Mouse (Mus musculus) small intestine, adult 2 months (tissue): ENCODE measurements around the gene Camta1.

Source experiments
- CTCF ChIP-seq: fragments of 200-500 bp; IDR thresholded peaks from 2 replicates; pipeline ENCODE4 v1.5.1; 2012; ENCODE audit warnings: low read depth, mild to moderate bottlenecking, control low read depth, inconsistent platforms, low read length, moderate library complexity, mixed read lengths; ENCODE audit not compliant: insufficient replicate concordance, insufficient read length; ENCODE audit errors: extremely low read depth
- POLR2A ChIP-seq: fragments of 200-500 bp; IDR thresholded peaks from 2 replicates; pipeline ENCODE4 v1.6.1; 2012; ENCODE audit warnings: low read depth, mild to moderate bottlenecking, control low read depth, inconsistent platforms, low read length, moderate library complexity

DNA sequence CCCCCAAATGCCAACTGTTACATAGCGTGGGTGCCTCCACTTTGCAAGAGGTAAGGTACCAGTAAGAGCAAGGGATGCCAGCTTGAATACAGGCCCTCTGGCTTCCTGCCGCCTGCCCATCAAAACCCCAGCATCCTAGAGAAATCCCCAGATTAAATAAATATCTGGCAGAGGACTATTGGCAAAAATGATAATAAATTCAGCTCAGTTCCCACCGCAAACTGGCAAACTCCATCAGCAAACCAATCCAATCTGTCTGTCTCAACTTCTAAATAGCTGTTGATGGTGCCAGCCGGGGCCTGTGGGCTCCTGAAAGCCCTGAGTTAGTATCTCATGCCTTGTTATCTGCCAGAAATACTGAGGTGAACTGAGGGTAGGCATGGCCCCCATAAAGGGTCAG is 333.2 kb downstream of the Camta1 start:
- TF ChIP-seq CTCF, result no peak
- TF ChIP-seq POLR2A, result no peak
